In genomic region chr2:30415157-30415935, GRCm38 (mm10) we compare ENCODE assay signal across 8 mouse cellular contexts. TPM values are rescaled to one million over a fixed set of nuclear protein-coding genes. Genes with fewer than 3 reads are reported as not detected.
DNase-seq lines count a peak whose midpoint lies in the region.

Gene Crat (minus strand): TSS chr2:30415813.

- DNase-seq in R1 (ENCODE audit: low read depth, low spot score), result peak; percentile 86
- DNase-seq in cerebellum, adult 9-11 months, result peak; percentile 97
- peak; percentile 91 for DNase-seq in frontal cortex, adult 2 months (ENCODE audit: extremely low spot score in 1 of 2, low spot score in 1 of 2)
- peak; percentile 84 for DNase-seq in hindbrain, embryonic 10.5 days (ENCODE audit: low spot score)
- DNase-seq in layer of hippocampus, postnatal 25 days (ENCODE audit: extremely low spot score in 1 of 2, low spot score in 1 of 2), result peak; percentile 75 to 93
- peak; percentile 94 for DNase-seq in lung, postnatal 14 days
- peak; percentile 86 for DNase-seq in retina, embryonic 14.5 days (ENCODE audit: low spot score)
- DNase-seq in urinary bladder, postnatal 10 days (ENCODE audit: low spot score), result peak; percentile 77

- H3K36me3 ChIP-seq in hindbrain, embryonic 10.5 days, result peaks cover 18% of the 10 kb centered on the region

- WGBS in hindbrain, embryonic 10.5 days, result 1% methylated on average over 58 of the region's 58 CpGs

- H3K27ac ChIP-seq in hindbrain, embryonic 10.5 days, result peak within 1 kb of the TSS; percentile 97

- H3K9me3 ChIP-seq in hindbrain, embryonic 10.5 days, result no peaks in the 10 kb centered on the region

- H3K27me3 ChIP-seq in hindbrain, embryonic 10.5 days (ENCODE audit: insufficient read depth, poor library complexity, severe bottlenecking), result peaks cover 17% of the 10 kb centered on the region

- H3K4me3 ChIP-seq in hindbrain, embryonic 10.5 days, result peak within 1 kb of the TSS; percentile 94

- peaks cover 60% of the 10 kb centered on the region for H3K4me1 ChIP-seq in hindbrain, embryonic 10.5 days (replicated peaks)

RNA-seq across cellular contexts. Expression of gene Crat, which starts in this region (rescaled TPM):
- polyA plus RNA-seq in frontal cortex, adult 2 months (2012; rRNA removed), result 46.7 and 53.1 TPM in 2 replicates
- polyA plus RNA-seq in hindbrain, embryonic 10.5 days (2016; fragmentation: Nextera tagmentation; extraction: Ambion mirVana), result 22.4 and 26.7 TPM in 2 replicates
- total RNA-seq in layer of hippocampus, postnatal 25 days (2021), result 10 to 100 TPM; 49.6 to 51.1 TPM

Comparison
In these comparisons a context has a peak if more than half of its experiments do, and no peak if none do; other contexts are left out.
1. Peak in every context shown above with its lines: DNase-seq, H3K4me3 ChIP-seq and H3K27ac ChIP-seq.